Mouse (Mus musculus) stomach, embryonic 15.5 days (tissue): ENCODE measurements around the gene Gpbar1. TPM values are rescaled to one million over a fixed set of nuclear protein-coding genes. Genes with fewer than 3 reads are reported as not detected.
"Not testable (repeated sequence)": the region's sequence is repeated elsewhere in the genome, so short reads cannot be mapped to it uniquely, and the experiment has no call there.

ENCODE experiments used
- ATAC-seq: fragments of 200-750 bp; cut with Nextera tagmentation; 2 replicates; pipeline ENCODE4 v1.8.0; 2017; ENCODE audit warnings: low read depth, moderate number of reproducible peaks, moderate TSS enrichment; ENCODE audit not compliant: insufficient read depth, low FRiP score
- H3K27ac ChIP-seq: fragments of 300-500 bp; sonication (generic); 2 replicates; pipeline ENCODE4 v1.5.1; 2015; ENCODE audit warnings: mild to moderate bottlenecking, inconsistent platforms
- H3K27me3 ChIP-seq: fragments of 300-500 bp; sonication (generic); replicated peaks from 2 replicates; pipeline ENCODE4 v1.6.1; 2015; ENCODE audit warnings: inconsistent platforms
- H3K36me3 ChIP-seq: fragments of 300-500 bp; sonication (generic); 2 replicates; pipeline ENCODE4 v1.6.1; 2015; ENCODE audit warnings: inconsistent platforms
- H3K4me1 ChIP-seq: fragments of 300-500 bp; sonication (generic); 2 replicates; pipeline ENCODE4 v1.6.1; 2015; ENCODE audit warnings: inconsistent platforms
- H3K4me2 ChIP-seq: fragments of 300-500 bp; sonication (generic); 2 replicates; pipeline ENCODE4 v1.6.1; 2015; ENCODE audit warnings: mild to moderate bottlenecking, inconsistent platforms
- H3K4me3 ChIP-seq: fragments of 300-500 bp; sonication (generic); replicated peaks from 2 replicates; pipeline ENCODE4 v1.5.1; 2015; ENCODE audit warnings: inconsistent platforms
- H3K9ac ChIP-seq: fragments of 300-500 bp; sonication (generic); 2 replicates; pipeline ENCODE4 v1.6.1; 2015; ENCODE audit warnings: inconsistent platforms
- H3K9me3 ChIP-seq: fragments of 300-500 bp; sonication (generic); 2 replicates; pipeline ENCODE4 v1.6.1; 2016; ENCODE audit warnings: inconsistent platforms
- WGBS: fragments of 180-500 bp; shearing (Covaris S2); methylation state at CpG from one replicate; pipeline ENCODE4 v1.1.7; 2015; 5-methylcytosine and 5-hydroxymethylcytosine counted together
- polyA plus RNA-seq: library from polyadenylated mRNA; unstranded; fragments of >200 nt; fragmentation: Nextera tagmentation; extraction: Ambion mirVana; gene quantifications from 2 replicates; pipeline ENCODE4 v1.2.1, GENCODE M21; 2015

Gpbar1 gene
- polyA plus RNA-seq, 1 experiment from 2014 or later = 1.1 TPM

DNA sequence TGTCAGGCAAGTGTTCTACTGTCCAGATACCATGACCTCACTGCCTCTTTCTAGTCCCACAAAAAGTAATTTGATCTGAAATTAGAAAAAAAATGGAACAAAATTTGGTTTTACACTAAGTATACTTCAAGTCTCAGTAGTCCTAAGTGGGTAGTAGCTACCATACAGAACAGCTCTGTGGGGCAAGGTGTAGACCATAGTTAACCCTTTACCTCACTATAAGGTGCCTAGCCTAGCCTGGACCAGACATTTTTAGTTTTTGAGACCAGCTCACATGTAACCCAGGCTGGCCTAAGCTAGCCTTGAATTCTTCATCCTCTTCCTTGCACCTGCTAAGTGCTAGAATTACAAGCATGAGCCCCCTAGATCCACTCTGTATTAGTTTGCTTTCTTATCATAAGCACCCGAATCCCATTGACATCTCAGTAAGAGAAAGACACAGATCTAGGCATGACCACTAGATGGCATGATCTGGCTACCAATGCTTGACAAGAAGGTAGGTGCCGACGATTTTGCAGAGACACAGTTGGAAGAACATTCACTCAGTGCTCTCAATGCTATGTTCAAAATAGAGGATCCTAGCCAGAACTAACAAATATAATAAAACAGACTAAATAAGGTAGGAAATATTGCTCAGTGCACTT, 34.8 kb downstream of the Gpbar1 start:
- peaks cover 4% of the 10 kb centered on the region for H3K4me1 ChIP-seq
- H3K27me3 ChIP-seq = no peaks in the 10 kb centered on the region
- H3K9ac ChIP-seq = no peak overlapping the region
- no peak overlapping the region for H3K4me3 ChIP-seq
- H3K36me3 ChIP-seq = no peaks in the 10 kb centered on the region
- no peaks in the 10 kb centered on the region for H3K9me3 ChIP-seq
- WGBS = 2% methylated on average over 3 of the region's 3 CpGs
- 0 out of 2 replicates have a peak, but pooled peaks have one; percentile 23 for ATAC-seq
- H3K27ac ChIP-seq = no peak overlapping the region
- H3K4me2 ChIP-seq = no peak overlapping the region

DNA sequence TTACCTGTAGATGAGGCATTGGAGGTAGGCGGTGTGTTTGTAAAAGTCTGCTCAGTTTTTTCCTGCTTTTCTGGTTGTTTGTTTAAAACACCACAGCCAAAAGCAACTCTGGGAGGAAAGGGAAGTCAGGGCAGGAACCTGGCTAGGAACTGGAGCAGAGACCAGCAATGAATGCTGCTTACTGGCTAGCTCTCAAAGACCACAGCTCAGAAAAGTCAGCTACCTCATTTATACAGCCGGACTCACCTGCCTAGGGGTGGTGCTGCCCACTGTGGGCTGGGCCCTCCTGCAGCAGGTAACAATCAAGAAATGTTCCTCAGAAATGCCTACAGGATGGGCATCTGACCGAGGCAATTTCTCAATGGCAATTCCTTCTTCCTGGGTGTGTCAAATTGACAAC, 36.4 kb downstream of the Gpbar1 start:
- no peak overlapping the region for H3K4me3 ChIP-seq
- peaks cover 3% of the 10 kb centered on the region for H3K4me1 ChIP-seq
- no peak overlapping the region for H3K9ac ChIP-seq
- H3K27ac ChIP-seq = no peak overlapping the region
- ATAC-seq = no peak
- H3K4me2 ChIP-seq = no peak overlapping the region
- H3K27me3 ChIP-seq = no peaks in the 10 kb centered on the region
- H3K36me3 ChIP-seq = no peaks in the 10 kb centered on the region
- 75% methylated on average over 3 of the region's 3 CpGs for WGBS
- no peaks in the 10 kb centered on the region for H3K9me3 ChIP-seq

DNA sequence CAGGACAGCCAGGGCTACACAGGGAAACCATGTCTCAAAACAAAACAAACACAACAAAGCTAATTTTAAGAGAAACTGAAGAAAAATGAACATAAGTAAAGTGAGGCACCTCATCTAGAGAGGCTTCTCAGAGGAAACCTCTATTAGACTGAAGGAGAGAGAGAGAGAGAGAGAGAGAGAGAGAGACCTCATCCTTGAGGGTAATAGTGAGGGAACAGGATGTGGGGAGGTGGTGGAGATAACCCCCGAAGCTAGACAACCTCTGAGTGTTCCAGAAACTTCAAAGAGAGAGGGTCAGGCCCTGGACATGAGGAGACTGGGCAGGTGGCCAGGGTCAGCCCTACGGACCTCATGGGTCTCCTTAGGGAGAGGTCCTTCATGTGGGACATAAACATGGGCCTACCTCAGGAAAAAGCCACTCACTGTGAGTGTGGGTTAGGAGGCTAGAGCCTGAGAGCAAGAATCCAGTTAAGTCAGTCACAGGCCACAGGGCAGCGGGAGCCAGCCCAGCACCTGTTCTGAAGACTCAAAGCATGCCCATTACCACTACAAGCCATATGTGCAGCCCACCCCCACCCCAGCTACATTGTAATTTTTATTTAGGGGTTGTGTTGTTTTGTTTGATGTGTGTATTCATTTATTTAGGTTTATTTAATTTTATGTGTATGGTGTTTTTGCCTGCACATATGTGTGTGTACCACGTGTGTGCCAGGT, 37.9 kb downstream of the Gpbar1 start:
- no peaks in the 10 kb centered on the region for H3K9me3 ChIP-seq
- no peak overlapping the region for H3K27ac ChIP-seq
- no peak overlapping the region for H3K4me2 ChIP-seq
- H3K4me1 ChIP-seq = no peaks in the 10 kb centered on the region
- no peaks in the 10 kb centered on the region for H3K27me3 ChIP-seq
- WGBS = 79% methylated on average over 4 of the region's 4 CpGs
- ATAC-seq = no peak
- no peak overlapping the region for H3K9ac ChIP-seq
- no peak overlapping the region for H3K4me3 ChIP-seq
- H3K36me3 ChIP-seq = no peaks in the 10 kb centered on the region

DNA sequence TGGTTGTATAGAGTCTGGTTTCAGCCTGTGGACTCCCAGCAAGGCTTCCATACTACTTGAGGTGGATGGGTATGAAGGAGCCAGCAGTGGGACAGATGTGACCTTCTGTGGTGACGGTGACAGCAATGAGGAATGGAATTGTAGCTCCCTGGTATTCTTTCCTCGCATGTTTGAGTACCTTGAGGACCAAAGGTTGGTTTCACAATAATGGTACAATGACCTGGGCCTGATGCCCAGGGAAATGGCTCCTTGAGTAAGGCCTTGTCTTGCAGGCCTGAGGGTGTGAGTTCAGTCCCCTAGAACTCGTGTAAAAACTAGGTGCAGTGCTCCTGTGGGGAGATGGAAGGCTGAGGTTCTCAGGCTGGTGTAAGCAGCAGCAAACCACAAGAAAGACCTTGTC, 40.4 kb downstream of the Gpbar1 start:
- Histone ChIP-seq H3K9me3 (no peaks in the 10 kb centered on the region), H3K27me3 (no peaks in the 10 kb centered on the region), H3K27ac (no peak overlapping the region), H3K36me3 (no peaks in the 10 kb centered on the region), H3K9ac (no peak overlapping the region), H3K4me1 (no peaks in the 10 kb centered on the region), H3K4me2 (no peak overlapping the region), H3K4me3 (no peak overlapping the region)
- ATAC-seq = no peak
- WGBS = 89% methylated on average over 3 of the region's 3 CpGs

DNA sequence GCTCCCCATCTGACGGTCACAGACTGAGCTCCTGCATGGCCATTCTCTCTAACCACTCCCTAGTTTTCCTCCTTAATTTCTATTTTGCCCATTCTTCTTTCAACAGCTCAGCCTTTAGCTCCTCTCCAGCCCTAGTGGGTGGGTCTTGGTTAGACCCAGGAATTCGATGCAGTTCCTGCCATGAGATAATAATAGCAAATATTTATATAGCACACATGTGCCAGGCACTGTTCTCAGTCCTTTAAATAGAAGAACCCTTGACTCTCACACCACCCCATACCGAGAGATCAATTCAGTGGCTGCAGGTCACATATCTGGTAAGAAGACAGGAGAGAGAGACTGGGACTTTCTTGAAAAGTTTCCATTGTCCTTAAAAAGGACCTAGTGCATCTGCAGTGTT, 43.0 kb downstream of the Gpbar1 start:
- H3K4me2 ChIP-seq = no peak overlapping the region
- no peak overlapping the region for H3K9ac ChIP-seq
- WGBS = 46% methylated on average over 3 of the region's 3 CpGs
- peak; percentile 67; the same call in 1 of the 2 replicates for ATAC-seq
- no peak overlapping the region for H3K4me3 ChIP-seq
- H3K36me3 ChIP-seq = no peaks in the 10 kb centered on the region
- H3K27me3 ChIP-seq = no peaks in the 10 kb centered on the region
- 0 out of 2 replicates have a peak overlapping the region, but pooled peaks have one; percentile 22 for H3K27ac ChIP-seq
- H3K9me3 ChIP-seq = no peaks in the 10 kb centered on the region
- H3K4me1 ChIP-seq = no peaks in the 10 kb centered on the region

DNA sequence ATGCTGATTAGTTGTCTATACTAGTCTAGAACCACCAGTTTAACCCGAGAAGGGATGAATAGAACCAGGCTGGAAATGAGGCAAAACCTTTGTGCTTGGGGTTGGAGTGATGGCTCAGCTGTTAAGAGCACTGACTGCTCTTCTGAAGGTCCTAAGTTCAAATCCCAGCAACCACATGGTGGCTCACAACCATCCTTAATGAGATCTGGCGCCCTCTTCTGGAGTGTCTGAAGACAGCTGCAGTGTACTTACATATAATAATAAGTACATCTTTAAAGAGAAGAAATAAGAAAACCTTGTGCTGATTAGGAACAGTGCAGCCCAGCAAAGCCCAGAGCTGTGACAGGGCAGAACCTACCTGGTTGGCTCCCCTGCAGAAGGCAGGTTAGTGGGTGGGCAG, 48.6 kb downstream of the Gpbar1 start:
- peaks cover 14% of the 10 kb centered on the region for H3K4me1 ChIP-seq
- not testable (repeated sequence) for H3K27me3 ChIP-seq, H3K4me3 ChIP-seq, H3K9ac ChIP-seq, H3K36me3 ChIP-seq, H3K27ac ChIP-seq, H3K4me2 ChIP-seq, H3K9me3 ChIP-seq, ATAC-seq
- 68% methylated on average over 2 of the region's 2 CpGs for WGBS

Other genes starting within 250 kb of the Gpbar1 start
- gene Tns1, start 154.1 kb upstream of the Gpbar1 start, polyA plus RNA-seq = 34.5 and 40.3 TPM in 2 replicates
- gene Rufy4, start 153.0 kb upstream of the Gpbar1 start, polyA plus RNA-seq = 0.23 and 0.43 TPM in 2 replicates
- gene Cxcr2, start 124.6 kb upstream of the Gpbar1 start, polyA plus RNA-seq = 0.67 and 0.69 TPM in 2 replicates
- gene Cxcr1, start 83.9 kb upstream of the Gpbar1 start, polyA plus RNA-seq = not detected in 2 replicates
- gene Arpc2, start 42.5 kb upstream of the Gpbar1 start, polyA plus RNA-seq = 493 and 505 TPM in 2 replicates
- gene Aamp, start 6.2 kb downstream of the Gpbar1 start, polyA plus RNA-seq = 229 and 235 TPM in 2 replicates
- gene Pnkd, start 6.4 kb downstream of the Gpbar1 start, polyA plus RNA-seq = 117 and 124 TPM in 2 replicates
- gene Tmbim1, start 27.1 kb downstream of the Gpbar1 start, polyA plus RNA-seq = 68.3 and 73.4 TPM in 2 replicates
- 0.53 and 0.55 TPM in 2 replicates for gene Catip, start 83.6 kb downstream of the Gpbar1 start, polyA plus RNA-seq
- 6.1 and 6.6 TPM in 2 replicates for gene Slc11a1, start 96.6 kb downstream of the Gpbar1 start, polyA plus RNA-seq
- 82.9 and 86.2 TPM in 2 replicates for gene Ctdsp1, start 113.0 kb downstream of the Gpbar1 start, polyA plus RNA-seq
- gene Vil1, start 130.8 kb downstream of the Gpbar1 start, polyA plus RNA-seq = 32.2 and 41.1 TPM in 2 replicates
- 51.1 and 57.6 TPM in 2 replicates for gene Cnot9, start 227.5 kb downstream of the Gpbar1 start, polyA plus RNA-seq